Mouse (Mus musculus): Measurements from ENCODE around the gene Arfrp1. TPM values are rescaled to one million over a fixed set of nuclear protein-coding genes. Genes with fewer than 3 reads are reported as not detected.

Gene Arfrp1
- polyA plus RNA-seq, 1 experiment from 2014 or later = 51.4 TPM

DNA sequence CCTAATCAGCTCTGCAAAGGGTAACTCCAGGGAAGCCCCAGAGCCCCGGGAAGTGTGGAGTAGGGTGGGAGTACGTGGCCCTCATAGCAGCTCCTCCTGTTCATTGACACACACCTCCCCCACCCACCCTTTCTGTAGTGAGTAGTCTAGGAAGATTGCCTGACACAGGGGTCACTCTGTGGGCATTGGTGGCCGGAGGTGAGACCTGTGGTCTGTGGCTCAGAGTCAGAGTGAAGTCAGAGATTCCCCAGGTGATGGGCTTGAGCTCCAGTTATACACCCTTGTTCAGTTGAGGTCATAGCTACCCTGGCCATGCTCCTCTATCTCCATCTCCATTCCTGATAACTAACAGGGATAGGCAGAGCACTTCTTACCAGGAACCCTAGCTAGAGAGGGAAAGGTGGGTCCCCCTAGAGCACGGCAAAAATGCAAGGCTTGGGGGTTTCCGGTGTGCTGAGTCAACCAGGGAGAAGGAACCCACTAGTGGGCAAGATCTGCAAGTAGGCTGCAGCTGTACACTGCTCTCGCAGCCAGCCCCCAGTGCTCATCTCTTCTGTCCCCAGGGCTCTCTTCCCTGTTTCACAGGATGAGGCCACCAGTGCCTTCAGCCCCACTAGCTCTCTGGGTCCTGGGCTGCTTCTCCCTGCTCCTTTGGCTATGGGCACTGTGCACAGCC is 16.6 kb upstream of the Arfrp1 start:
- Histone ChIP-seq H3K4me3 (ENCODE audit: low read depth, low read length) (no peak overlapping the region), H3K4me1 (ENCODE audit: control insufficient read depth, insufficient read depth, low read length) (no peaks in the 10 kb centered on the region), H3K36me3 (ENCODE audit: control insufficient read depth, insufficient read depth, low read length) (peaks cover 46% of the 10 kb centered on the region), H3K4me2 (replicated peaks; ENCODE audit: low read depth, low read length) (no peak overlapping the region), H3K9ac (replicated peaks; ENCODE audit: low read depth, low read length) (no peak overlapping the region), H3K27ac (ENCODE audit: low read length) (no peak overlapping the region), H3K27me3 (ENCODE audit: control insufficient read depth, insufficient read depth, low read length) (no peaks in the 10 kb centered on the region), H3K9me3 (ENCODE audit: control insufficient read depth, low read depth, low read length) (no peaks in the 10 kb centered on the region)
- ATAC-seq (ENCODE audit: insufficient number of reproducible peaks, insufficient read depth, low FRiP score, low read depth) = no peak
- 85% methylated on average over 6 of the region's 6 CpGs for WGBS

DNA sequence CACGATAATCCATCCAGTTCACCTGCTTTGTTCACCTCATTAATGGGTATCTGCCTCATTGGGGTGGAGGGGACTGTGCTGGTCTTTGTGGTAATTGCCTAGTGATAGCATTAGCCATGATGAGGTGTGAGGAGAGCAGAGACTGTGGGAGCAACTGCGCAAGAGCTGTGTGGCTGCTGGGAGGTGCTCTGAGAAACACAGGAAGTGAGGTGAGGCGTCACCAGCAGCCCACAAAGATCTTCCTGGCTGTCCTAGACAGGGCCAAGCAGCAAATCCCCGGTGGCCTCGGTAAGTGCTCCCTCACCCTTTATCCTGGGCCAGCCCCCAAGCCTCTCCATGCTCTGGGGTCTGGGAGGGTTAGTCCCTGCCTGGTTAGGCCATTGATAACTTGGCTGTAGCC is 15.9 kb upstream of the Arfrp1 start:
- no peaks in the 10 kb centered on the region for H3K27me3 ChIP-seq (ENCODE audit: control insufficient read depth, insufficient read depth, low read length)
- H3K36me3 ChIP-seq (ENCODE audit: control insufficient read depth, insufficient read depth, low read length) = peaks cover 46% of the 10 kb centered on the region
- H3K27ac ChIP-seq (ENCODE audit: low read length) = no peak overlapping the region
- 87% methylated on average over 5 of the region's 5 CpGs for WGBS
- no peaks in the 10 kb centered on the region for H3K9me3 ChIP-seq (ENCODE audit: control insufficient read depth, low read depth, low read length)
- no peak overlapping the region for H3K9ac ChIP-seq (replicated peaks; ENCODE audit: low read depth, low read length)
- H3K4me1 ChIP-seq (ENCODE audit: control insufficient read depth, insufficient read depth, low read length) = no peaks in the 10 kb centered on the region
- no peak overlapping the region for H3K4me3 ChIP-seq (ENCODE audit: low read depth, low read length)
- no peak overlapping the region for H3K4me2 ChIP-seq (replicated peaks; ENCODE audit: low read depth, low read length)
- ATAC-seq (ENCODE audit: insufficient number of reproducible peaks, insufficient read depth, low FRiP score, low read depth) = no peak

DNA sequence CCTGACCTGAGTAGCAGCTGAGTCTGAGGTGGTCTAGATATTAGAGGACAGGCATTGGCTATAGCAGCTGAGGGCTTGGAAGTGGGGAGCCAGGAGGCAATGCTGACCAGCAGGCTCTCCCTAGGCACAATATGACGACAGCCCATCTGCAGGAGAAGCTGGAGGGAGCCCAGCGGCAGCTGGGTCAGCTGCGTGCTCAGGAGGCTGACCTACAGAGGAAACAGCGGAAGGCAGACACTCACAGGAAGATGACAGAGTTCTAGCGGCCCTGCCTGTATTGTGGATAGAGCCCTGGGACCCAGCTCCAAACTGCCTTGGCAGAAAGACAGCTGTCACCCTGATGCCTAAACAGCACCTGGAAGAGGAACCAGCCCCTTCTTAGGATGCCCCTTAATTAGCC is 15.0 kb upstream of the Arfrp1 start:
- H3K4me1 ChIP-seq (ENCODE audit: control insufficient read depth, insufficient read depth, low read length) = no peaks in the 10 kb centered on the region
- no peaks in the 10 kb centered on the region for H3K9me3 ChIP-seq (ENCODE audit: control insufficient read depth, low read depth, low read length)
- no peaks in the 10 kb centered on the region for H3K27me3 ChIP-seq (ENCODE audit: control insufficient read depth, insufficient read depth, low read length)
- H3K4me3 ChIP-seq (ENCODE audit: low read depth, low read length) = no peak overlapping the region
- H3K9ac ChIP-seq (replicated peaks; ENCODE audit: low read depth, low read length) = no peak overlapping the region
- no peak overlapping the region for H3K4me2 ChIP-seq (replicated peaks; ENCODE audit: low read depth, low read length)
- no peak for ATAC-seq (ENCODE audit: insufficient number of reproducible peaks, insufficient read depth, low FRiP score, low read depth)
- H3K27ac ChIP-seq (ENCODE audit: low read length) = no peak overlapping the region
- H3K36me3 ChIP-seq (ENCODE audit: control insufficient read depth, insufficient read depth, low read length) = peaks cover 46% of the 10 kb centered on the region
- 86% methylated on average over 5 of the region's 5 CpGs for WGBS

DNA sequence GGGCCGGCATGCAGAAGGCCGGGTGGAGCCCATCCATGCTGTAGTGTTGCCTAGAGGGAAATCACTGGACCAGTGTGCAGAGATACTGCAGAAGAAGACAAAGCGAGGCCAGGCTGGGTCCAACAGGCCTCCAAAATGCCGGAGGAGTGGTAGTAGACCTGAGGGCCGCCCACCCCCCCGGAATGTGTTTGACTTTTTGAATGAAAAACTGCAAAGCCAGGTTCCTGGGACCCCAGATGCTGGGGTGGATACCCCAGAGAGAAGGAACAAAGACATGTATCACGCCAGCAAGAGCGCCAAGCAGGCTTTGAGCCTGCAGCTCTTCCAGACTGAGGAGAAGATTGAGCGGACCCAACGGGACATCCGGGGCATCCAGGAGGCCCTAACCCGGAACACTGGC is 14.6 kb upstream of the Arfrp1 start, which contains the start of gene Lime1:
TSS of gene Lime1 (plus strand) at position 301 of the 400 bp plus-strand sequence.
- ATAC-seq (ENCODE audit: insufficient number of reproducible peaks, insufficient read depth, low FRiP score, low read depth) = no peak
- Histone ChIP-seq H3K9ac (replicated peaks; ENCODE audit: low read depth, low read length) (no peak within 1 kb of the TSS), H3K4me2 (replicated peaks; ENCODE audit: low read depth, low read length) (no peak within 1 kb of the TSS), H3K4me3 (ENCODE audit: low read depth, low read length) (no peak within 1 kb of the TSS), H3K36me3 (ENCODE audit: control insufficient read depth, insufficient read depth, low read length) (peaks cover 46% of the 10 kb centered on the region), H3K27me3 (ENCODE audit: control insufficient read depth, insufficient read depth, low read length) (no peaks in the 10 kb centered on the region), H3K9me3 (ENCODE audit: control insufficient read depth, low read depth, low read length) (no peaks in the 10 kb centered on the region), H3K27ac (ENCODE audit: low read length) (no peak within 1 kb of the TSS), H3K4me1 (ENCODE audit: control insufficient read depth, insufficient read depth, low read length) (no peaks in the 10 kb centered on the region)
- 93% methylated on average over 12 of the region's 12 CpGs for WGBS

DNA sequence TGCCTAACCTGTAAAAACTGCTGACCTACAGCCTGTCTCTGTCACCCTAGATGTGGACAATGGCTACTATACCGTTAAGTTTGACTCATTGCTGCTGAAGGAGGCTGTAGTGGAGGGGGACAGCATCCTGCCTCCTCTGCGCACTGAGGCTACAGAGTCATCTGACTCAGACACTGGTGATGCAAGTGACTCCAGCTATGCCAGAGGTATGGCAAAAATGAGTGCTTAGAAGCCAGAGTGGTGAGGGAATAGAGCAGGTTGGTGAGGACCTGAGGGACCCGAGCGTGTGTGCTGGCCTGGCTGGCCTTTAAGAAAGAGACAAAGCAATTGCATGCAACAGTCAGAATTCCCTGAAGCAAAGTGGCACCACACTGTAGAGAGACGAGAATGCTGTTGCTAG is 13.5 kb upstream of the Arfrp1 start:
- ATAC-seq (ENCODE audit: insufficient number of reproducible peaks, insufficient read depth, low FRiP score, low read depth) = no peak
- Histone ChIP-seq H3K4me2 (replicated peaks; ENCODE audit: low read depth, low read length) (no peak overlapping the region), H3K4me1 (ENCODE audit: control insufficient read depth, insufficient read depth, low read length) (no peaks in the 10 kb centered on the region), H3K27ac (ENCODE audit: low read length) (no peak overlapping the region), H3K9ac (replicated peaks; ENCODE audit: low read depth, low read length) (no peak overlapping the region), H3K27me3 (ENCODE audit: control insufficient read depth, insufficient read depth, low read length) (no peaks in the 10 kb centered on the region), H3K9me3 (ENCODE audit: control insufficient read depth, low read depth, low read length) (no peaks in the 10 kb centered on the region), H3K36me3 (ENCODE audit: control insufficient read depth, insufficient read depth, low read length) (peaks cover 45% of the 10 kb centered on the region), H3K4me3 (ENCODE audit: low read depth, low read length) (no peak overlapping the region)
- 91% methylated on average over 5 of the region's 5 CpGs for WGBS

DNA sequence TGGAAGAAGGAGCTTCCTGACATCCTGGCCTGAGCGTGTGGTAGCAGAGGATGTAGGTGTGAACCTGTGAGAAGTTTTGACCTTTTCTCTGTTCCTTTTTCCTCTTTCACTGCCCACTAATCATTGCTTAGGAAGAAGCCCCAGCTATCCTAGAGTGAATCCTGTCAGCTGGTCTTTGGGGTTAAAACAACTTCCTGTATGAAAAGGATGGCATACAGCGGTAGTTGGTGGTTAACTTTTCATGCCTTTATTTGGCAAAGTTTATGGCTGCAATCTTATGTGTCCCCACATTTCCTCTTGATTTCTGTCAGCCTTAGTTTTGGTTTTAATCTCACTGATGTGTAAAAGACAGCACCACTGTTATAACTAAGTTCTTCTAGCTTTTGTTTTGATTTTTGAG is 12.0 kb upstream of the Arfrp1 start:
- no peak overlapping the region for H3K27ac ChIP-seq (ENCODE audit: low read length)
- no peak for ATAC-seq (ENCODE audit: insufficient number of reproducible peaks, insufficient read depth, low FRiP score, low read depth)
- 77% methylated on average over 2 of the region's 2 CpGs for WGBS
- no peak overlapping the region for H3K9ac ChIP-seq (replicated peaks; ENCODE audit: low read depth, low read length)
- H3K4me1 ChIP-seq (ENCODE audit: control insufficient read depth, insufficient read depth, low read length) = no peaks in the 10 kb centered on the region
- H3K27me3 ChIP-seq (ENCODE audit: control insufficient read depth, insufficient read depth, low read length) = no peaks in the 10 kb centered on the region
- H3K4me3 ChIP-seq (ENCODE audit: low read depth, low read length) = no peak overlapping the region
- no peaks in the 10 kb centered on the region for H3K9me3 ChIP-seq (ENCODE audit: control insufficient read depth, low read depth, low read length)
- H3K4me2 ChIP-seq (replicated peaks; ENCODE audit: low read depth, low read length) = no peak overlapping the region
- H3K36me3 ChIP-seq (ENCODE audit: control insufficient read depth, insufficient read depth, low read length) = peaks cover 33% of the 10 kb centered on the region

DNA sequence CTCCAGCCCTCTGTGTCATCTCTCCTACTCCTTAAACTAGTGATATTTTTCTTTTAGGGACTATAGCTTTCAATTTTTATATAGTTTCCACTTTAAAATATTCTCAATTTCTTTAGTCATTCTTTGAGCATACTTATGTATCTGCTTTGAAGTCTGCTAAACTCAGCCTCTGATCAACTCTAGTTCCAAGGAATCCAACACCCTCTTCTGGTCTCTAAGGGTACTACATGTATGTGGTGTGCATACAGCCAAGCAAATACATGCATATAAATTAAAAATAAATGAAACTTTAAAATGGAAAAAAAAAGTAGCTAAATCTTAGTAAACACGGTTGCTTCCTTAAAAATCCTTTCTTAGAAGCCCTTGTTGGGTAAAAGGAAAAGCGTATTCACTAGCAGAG is 10.6 kb upstream of the Arfrp1 start:
- Histone ChIP-seq H3K36me3 (ENCODE audit: control insufficient read depth, insufficient read depth, low read length) (peaks cover 25% of the 10 kb centered on the region), H3K9ac (replicated peaks; ENCODE audit: low read depth, low read length) (no peak overlapping the region), H3K4me3 (ENCODE audit: low read depth, low read length) (no peak overlapping the region), H3K27ac (ENCODE audit: low read length) (no peak overlapping the region), H3K9me3 (ENCODE audit: control insufficient read depth, low read depth, low read length) (no peaks in the 10 kb centered on the region), H3K27me3 (ENCODE audit: control insufficient read depth, insufficient read depth, low read length) (no peaks in the 10 kb centered on the region), H3K4me1 (ENCODE audit: control insufficient read depth, insufficient read depth, low read length) (no peaks in the 10 kb centered on the region), H3K4me2 (replicated peaks; ENCODE audit: low read depth, low read length) (no peak overlapping the region)
- no peak for ATAC-seq (ENCODE audit: insufficient number of reproducible peaks, insufficient read depth, low FRiP score, low read depth)
- WGBS = 99% methylated on average over 2 of the region's 2 CpGs

DNA sequence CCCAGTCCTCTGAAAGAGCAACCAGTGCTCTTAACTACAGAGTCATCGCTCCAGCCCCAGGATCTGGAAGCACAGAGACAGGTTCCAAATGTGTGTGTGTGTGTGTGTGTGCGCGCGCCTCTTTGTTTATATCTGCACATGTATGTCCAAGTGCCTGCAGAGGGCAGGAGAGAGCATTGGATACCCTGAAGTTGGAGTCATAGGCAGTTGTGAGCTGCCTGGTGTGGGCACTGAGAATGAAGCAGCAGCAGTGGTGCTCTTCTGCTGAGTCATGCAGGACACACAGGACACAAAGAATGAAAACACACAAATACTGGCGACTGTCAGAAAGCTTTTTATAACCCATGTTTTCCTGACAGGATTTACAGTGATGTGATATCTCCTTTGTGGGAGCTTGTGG is 4.8 kb upstream of the Arfrp1 start:
- no peak overlapping the region for H3K4me3 ChIP-seq (ENCODE audit: low read depth, low read length)
- no peak for ATAC-seq (ENCODE audit: insufficient number of reproducible peaks, insufficient read depth, low FRiP score, low read depth)
- peaks cover 17% of the 10 kb centered on the region for H3K36me3 ChIP-seq (ENCODE audit: control insufficient read depth, insufficient read depth, low read length)
- no peak overlapping the region for H3K4me2 ChIP-seq (replicated peaks; ENCODE audit: low read depth, low read length)
- WGBS = 98% methylated on average over 5 of the region's 5 CpGs
- peaks cover 7% of the 10 kb centered on the region for H3K4me1 ChIP-seq (ENCODE audit: control insufficient read depth, insufficient read depth, low read length)
- no peak overlapping the region for H3K9ac ChIP-seq (replicated peaks; ENCODE audit: low read depth, low read length)
- H3K27me3 ChIP-seq (ENCODE audit: control insufficient read depth, insufficient read depth, low read length) = no peaks in the 10 kb centered on the region
- no peaks in the 10 kb centered on the region for H3K9me3 ChIP-seq (ENCODE audit: control insufficient read depth, low read depth, low read length)
- no peak overlapping the region for H3K27ac ChIP-seq (ENCODE audit: low read length)

DNA sequence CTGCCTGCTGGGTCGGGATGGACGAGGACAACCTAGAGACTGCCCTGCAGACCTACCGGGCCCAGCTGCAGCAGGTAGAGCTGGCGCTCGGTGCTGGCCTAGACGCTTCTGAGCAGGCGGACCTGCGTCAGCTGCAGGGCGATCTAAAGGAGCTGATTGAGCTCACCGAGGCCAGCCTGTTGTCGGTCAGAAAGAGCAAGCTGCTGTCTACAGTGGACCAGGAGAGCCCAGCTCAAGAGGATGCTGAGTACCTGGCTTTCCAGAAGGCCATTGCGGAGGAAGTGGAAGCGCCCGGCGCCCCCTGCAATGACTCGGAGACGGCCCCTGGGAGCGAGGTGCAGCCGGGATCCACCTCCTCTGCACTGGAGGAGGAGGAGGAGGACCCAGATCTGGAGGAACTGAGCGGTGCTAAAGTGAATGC is 461 bp upstream of the Arfrp1 start:
- ATAC-seq (ENCODE audit: insufficient number of reproducible peaks, insufficient read depth, low FRiP score, low read depth) = peak; percentile 60; the same call in 1 of the 2 replicates
- Histone ChIP-seq H3K27ac (ENCODE audit: low read length) (peak overlapping the region; percentile 89), H3K4me1 (ENCODE audit: control insufficient read depth, insufficient read depth, low read length) (peaks cover 14% of the 10 kb centered on the region), H3K36me3 (ENCODE audit: control insufficient read depth, insufficient read depth, low read length) (peaks cover 36% of the 10 kb centered on the region), H3K4me3 (ENCODE audit: low read depth, low read length) (peak overlapping the region; percentile 89), H3K27me3 (ENCODE audit: control insufficient read depth, insufficient read depth, low read length) (no peaks in the 10 kb centered on the region), H3K9me3 (ENCODE audit: control insufficient read depth, low read depth, low read length) (no peaks in the 10 kb centered on the region), H3K4me2 (replicated peaks; ENCODE audit: low read depth, low read length) (peak overlapping the region; percentile 85), H3K9ac (replicated peaks; ENCODE audit: low read depth, low read length) (peak overlapping the region; percentile 83)
- WGBS = under 1% methylated on average over 20 of the region's 20 CpGs
